ENCODE assay signal across 16 mouse cellular contexts in genomic region chr4:85686160-85686559, GRCm38 (mm10).
"Had no signal": no experiment of that assay in that cellular context is flagged by ENCODE, and none has a peak within 500 bp of the region (broad histone marks: within the 10 kb centered on the region; RNA-seq: fewer than 3 reads in every experiment).

No protein-coding gene starts in this region.

- H3K27me3 ChIP-seq: neural tube, embryonic 13.5 days; neural tube, embryonic 15.5 days; stomach, embryonic 15.5 days had no signal

- H3K4me1 ChIP-seq: neural tube, embryonic 13.5 days; neural tube, embryonic 15.5 days; stomach, embryonic 15.5 days had no signal

- H3K4me2 ChIP-seq: neural tube, embryonic 13.5 days; neural tube, embryonic 15.5 days; stomach, embryonic 15.5 days had no signal

- H3K9ac ChIP-seq: neural tube, embryonic 13.5 days; neural tube, embryonic 15.5 days; stomach, embryonic 15.5 days had no signal

- DNase-seq: retina, postnatal 1 day; right cerebral cortex, adult 18-20 months; right cerebral cortex, postnatal 14 days; right cerebral cortex, postnatal 25 days; right cerebral cortex, postnatal 4 days; spleen, adult 18-20 months; thymus, adult 18-20 months; thymus, adult 2 months; thymus, postnatal 14 days; thymus, postnatal 25 days; thymus, postnatal 36 days; thymus, postnatal 4 days had no signal

- H3K27ac ChIP-seq: neural tube, embryonic 13.5 days; neural tube, embryonic 15.5 days; stomach, embryonic 15.5 days; stomach, postnatal 0 days had no signal

- H3K36me3 ChIP-seq: neural tube, embryonic 13.5 days; neural tube, embryonic 15.5 days; stomach, embryonic 15.5 days had no signal

- H3K4me3 ChIP-seq: neural tube, embryonic 13.5 days; neural tube, embryonic 15.5 days; stomach, embryonic 15.5 days had no signal

- H3K9me3 ChIP-seq: neural tube, embryonic 13.5 days; neural tube, embryonic 15.5 days; stomach, embryonic 15.5 days had no signal
